Mouse (Mus musculus) ES-Bruce4 (cell line): ENCODE measurements around the gene Amn.

Source experiments
- CTCF ChIP-seq: IDR thresholded peaks from one replicate; pipeline ENCODE4 v1.8.1; 2011; ENCODE audit warnings: low read depth, low read length
- EP300 ChIP-seq: IDR thresholded peaks from 2 replicates; pipeline ENCODE4 v1.6.1; 2011; ENCODE audit warnings: low read depth, low read length; ENCODE audit not compliant: insufficient read depth

GRCm38 (mm10) chr12:111227410-111227809 is 43.5 kb upstream of the Amn start:
- no peak for TF ChIP-seq CTCF
- no peak for TF ChIP-seq EP300
